Mouse (Mus musculus) right cerebral cortex, postnatal 25 days (tissue): ENCODE measurements around the gene Slc4a3.

Experiments
- DNase-seq: peaks from one replicate; pipeline ENCODE4 v3.0.0; 2022

Gene Slc4a3

GRCm38 (mm10) chr1:75545965-75546956 is at the start of gene Slc4a3:
Slc4a3 (plus strand) TSS chr1:75546266.
- DNase-seq, result peak; percentile 80

GRCm38 (mm10) chr1:75498897-75499296 is 47.2 kb upstream of the Slc4a3 start:
- no peak for DNase-seq

- no peak for DNase-seq
Measured at GRCm38 (mm10) chr1:75499441-75499840, 46.6 kb upstream of the Slc4a3 start.

GRCm38 (mm10) chr1:75501905-75502304 is 44.2 kb upstream of the Slc4a3 start:
- DNase-seq, result no peak

GRCm38 (mm10) chr1:75502945-75503650 is 43.0 kb upstream of the Slc4a3 start:
- DNase-seq, result no peak

- no peak for DNase-seq
Measured at GRCm38 (mm10) chr1:75503651-75503980, 42.5 kb upstream of the Slc4a3 start.

- DNase-seq, result no peak
Measured at GRCm38 (mm10) chr1:75504256-75505045, 41.6 kb upstream of the Slc4a3 start.

- peak; percentile 88 for DNase-seq
Measured at GRCm38 (mm10) chr1:75505159-75505955, 40.7 kb upstream of the Slc4a3 start.

- DNase-seq, result peak; percentile 64
Measured at GRCm38 (mm10) chr1:75505956-75506831, 39.9 kb upstream of the Slc4a3 start, which contains the start of gene Obsl1. Obsl1 (minus strand) TSS chr1:75506452.

- DNase-seq, result no peak
Measured at GRCm38 (mm10) chr1:75507006-75507405, 39.1 kb upstream of the Slc4a3 start, which contains the start of gene Inha. Inha (plus strand) TSS chr1:75507077.

- no peak for DNase-seq
Measured at GRCm38 (mm10) chr1:75509586-75509985, 36.5 kb upstream of the Slc4a3 start.

GRCm38 (mm10) chr1:75510154-75510553 is 35.9 kb upstream of the Slc4a3 start:
- no peak for DNase-seq

- DNase-seq, result no peak
Measured at GRCm38 (mm10) chr1:75511437-75512210, 34.4 kb upstream of the Slc4a3 start.

- DNase-seq, result no peak
Measured at GRCm38 (mm10) chr1:75512550-75512949, 33.5 kb upstream of the Slc4a3 start.

- no peak for DNase-seq
Measured at GRCm38 (mm10) chr1:75516703-75517380, 29.2 kb upstream of the Slc4a3 start.

- no peak for DNase-seq
Measured at GRCm38 (mm10) chr1:75517984-75518383, 28.1 kb upstream of the Slc4a3 start.

- no peak for DNase-seq
Measured at GRCm38 (mm10) chr1:75518427-75518826, 27.6 kb upstream of the Slc4a3 start.

- DNase-seq, result no peak
Measured at GRCm38 (mm10) chr1:75519576-75519975, 26.5 kb upstream of the Slc4a3 start.

- DNase-seq, result peak; percentile 90
Measured at GRCm38 (mm10) chr1:75521321-75522031, 24.6 kb upstream of the Slc4a3 start, which contains the start of gene Stk11ip. Stk11ip (plus strand) TSS chr1:75521529.
